Mouse (Mus musculus) testis, adult 2 months (tissue): ENCODE measurements around the gene St3gal3.

Source experiments
- CTCF ChIP-seq: fragments of 200-500 bp; IDR thresholded peaks from 2 replicates; pipeline ENCODE4 v1.5.1; 2012; ENCODE audit warnings: low read depth, mild to moderate bottlenecking, inconsistent platforms, low read length, moderate library complexity; ENCODE audit not compliant: control insufficient read depth, insufficient read depth, insufficient replicate concordance
- POLR2A ChIP-seq: fragments of 200-500 bp; IDR thresholded peaks from 2 replicates; pipeline ENCODE4 v1.6.1; 2012; ENCODE audit warnings: low read depth, mild to moderate bottlenecking, inconsistent platforms, low read length, moderate library complexity; ENCODE audit not compliant: control insufficient read depth

DNA sequence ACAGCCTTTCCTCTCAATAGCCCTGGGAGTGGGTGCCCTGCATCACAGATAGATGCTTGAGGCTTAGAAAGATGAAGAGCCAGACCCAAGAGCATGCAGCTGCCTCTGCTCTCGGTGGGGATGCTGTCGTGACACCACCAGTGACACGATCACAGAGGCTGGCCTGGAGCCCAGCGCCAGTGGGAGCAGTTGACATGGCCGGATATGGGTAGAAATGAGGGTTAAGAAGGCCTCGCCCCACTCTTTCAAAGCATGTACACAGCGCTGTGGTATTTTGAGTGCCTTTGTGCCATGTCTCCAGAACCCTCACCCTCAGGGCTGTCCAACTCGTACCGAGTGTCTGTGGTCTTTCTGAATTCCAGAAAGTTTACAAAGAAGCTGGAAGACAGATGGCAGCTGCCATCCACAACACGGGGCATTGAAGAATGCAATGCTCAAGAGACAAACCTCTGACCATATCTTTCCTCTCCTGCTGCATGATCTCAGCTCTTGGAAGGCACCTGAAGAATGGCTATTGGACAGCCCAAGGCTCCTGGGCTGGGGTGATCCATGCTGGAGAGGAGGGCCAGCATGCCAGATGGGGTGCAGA is 118.3 kb downstream of the St3gal3 start:
- no peak for TF ChIP-seq POLR2A
- no peak for TF ChIP-seq CTCF
